Mouse (Mus musculus) lung, adult 2 months (tissue): Measurements from ENCODE around the gene Gbp8. TPM values are rescaled to one million over a fixed set of nuclear protein-coding genes. Genes with fewer than 3 reads are reported as not detected.

Source experiments
- DNase-seq: peaks from one replicate; pipeline ENCODE4 v3.0.0; 2022
- H3K4me1 ChIP-seq: fragments of 200-500 bp; 2 replicates; pipeline ENCODE4 v1.6.1; 2011; ENCODE audit warnings: low read length; ENCODE audit not compliant: control insufficient read depth, insufficient read depth
- H3K4me3 ChIP-seq: fragments of 200-500 bp; replicated peaks from 2 replicates; pipeline ENCODE3; 2011; ENCODE audit warnings: low read depth, mild to moderate bottlenecking, control low read depth, low read length; ENCODE audit errors: extremely low read depth
- CTCF ChIP-seq: fragments of 200-500 bp; IDR thresholded peaks from 2 replicates; pipeline ENCODE4 v1.5.1; 2011; ENCODE audit warnings: mild to moderate bottlenecking, low read length, control low read depth; ENCODE audit not compliant: insufficient read depth
- POLR2A ChIP-seq: fragments of 200-500 bp; IDR thresholded peaks from 2 replicates; pipeline ENCODE4 v1.6.1; 2011; ENCODE audit warnings: low read depth, mild to moderate bottlenecking, control low read depth, low read length, borderline replicate concordance; ENCODE audit errors: extremely low read depth
- WGBS: fragments of 180-500 bp; shearing (Covaris S2); methylation state at CpG from one replicate; pipeline ENCODE4 v1.1.7; 2018; 5-methylcytosine and 5-hydroxymethylcytosine counted together
- polyA plus RNA-seq: library from polyadenylated mRNA; depleted of rRNA; stranded (reverse); fragments of >200 nt; gene quantifications from 2 replicates; pipeline ENCODE4 v1.2.3, GENCODE M21; 2012; rRNA removed

Gene Gbp8
- polyA plus RNA-seq, 1 experiment, result 2.6 TPM

DNA sequence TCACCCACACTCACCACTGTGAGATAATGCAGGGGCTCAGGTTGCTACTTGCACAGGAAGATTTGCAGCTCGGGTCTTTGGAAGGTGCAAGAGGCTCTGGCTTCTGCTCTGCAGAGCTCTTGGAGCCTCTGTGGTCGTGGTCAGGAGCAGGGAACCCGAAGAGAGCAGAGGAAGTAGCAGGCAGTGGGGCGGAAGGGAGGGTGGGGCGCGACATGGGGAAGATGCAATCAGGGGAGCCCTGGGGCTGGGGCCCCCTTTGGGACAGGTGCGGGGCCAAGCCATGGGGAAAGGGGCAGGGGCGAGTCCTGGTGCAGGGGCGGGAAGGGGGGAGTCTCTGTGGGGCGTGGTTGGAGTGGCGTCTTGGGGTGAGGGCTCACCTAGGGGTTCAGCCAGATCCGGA is 156.8 kb downstream of the Gbp8 start, which contains the start of gene Abcg3:
TSS of gene Abcg3 (minus strand) at position 184 of the 400 bp plus-strand sequence.
- Histone ChIP-seq H3K4me3 (peak within 1 kb of the TSS; percentile 55), H3K4me1 (peaks cover 7% of the 10 kb centered on the region)
- 34% methylated on average over 12 of the region's 12 CpGs for WGBS
- DNase-seq, result no peak
- TF ChIP-seq POLR2A, result no peak

DNA sequence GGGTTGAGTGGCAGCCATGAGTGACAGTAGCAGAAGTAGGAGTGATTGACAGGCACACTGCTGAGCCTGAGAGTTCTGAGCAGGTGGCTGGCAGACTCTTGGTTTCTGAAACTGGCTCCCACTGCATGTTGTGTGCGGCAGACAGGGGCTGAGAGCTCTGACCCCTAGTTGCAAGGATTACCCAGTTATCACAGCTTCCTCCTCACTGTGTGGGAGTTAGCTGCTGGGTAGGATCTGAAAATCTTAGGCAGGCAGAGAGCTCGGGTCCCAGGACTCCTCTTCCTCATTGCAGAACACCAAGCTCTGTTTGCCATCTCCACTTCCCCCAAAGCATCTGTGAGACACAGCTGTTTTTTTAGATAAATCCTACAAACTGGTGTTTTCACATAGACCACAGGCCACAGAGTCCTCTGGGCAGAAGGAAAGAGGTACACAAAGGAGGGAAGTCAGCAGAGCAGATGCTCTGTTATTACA is 160.3 kb downstream of the Gbp8 start:
- TF ChIP-seq CTCF (no peak), POLR2A (no peak)
- Histone ChIP-seq H3K4me3 (no peak overlapping the region), H3K4me1 (peaks cover 2% of the 10 kb centered on the region; the same call in 1 of the 2 replicates)
- no peak for DNase-seq
- whole genome bisulfite sequencing, result 57% methylated on average over 2 of the region's 2 CpGs

Other genes with a start within 250 kb of the Gbp8 start
- gene Abcg3, start 156.8 kb downstream of the Gbp8 start, polyA plus RNA-seq, result 1.4 and 2.2 TPM in 2 replicates
- 11.6 and 16.6 TPM in 2 replicates for gene Gbp9, start within 50 bp of the Gbp8 start, polyA plus RNA-seq
- 18.0 and 18.3 TPM in 2 replicates for gene Gbp4, start within 50 bp of the Gbp8 start, polyA plus RNA-seq
- 0.50 and 1.2 TPM in 2 replicates for gene Gbp10, start 100.0 kb upstream of the Gbp8 start, polyA plus RNA-seq
- gene Gm43302, start 154.2 kb upstream of the Gbp8 start, polyA plus RNA-seq, result 1.5 and 1.6 TPM in 2 replicates
- 3.2 and 4.4 TPM in 2 replicates for gene Gbp6, start 154.2 kb upstream of the Gbp8 start, polyA plus RNA-seq